Mouse (Mus musculus) layer of hippocampus, postnatal 14 days (tissue): Measurements from ENCODE around the gene Nav1. TPM values are rescaled to one million over a fixed set of nuclear protein-coding genes. Genes with fewer than 3 reads are reported as not detected.
A peak's percentile ranks its signal among the peaks of the same experiment; 100 is the strongest.

Experiments
- DNase-seq, 2 experiments: peaks; one replicate each; pipeline ENCODE4 v3.0.0; 2021 to 2022; ENCODE audit warnings: low spot score in 2 of 2, mixed read lengths in 1 of 2
- total RNA-seq, 2 experiments: library from RNA; stranded (reverse); gene quantifications; 2 replicates each; pipeline ENCODE4 v1.2.3; 2021

The Nav1 gene
- total RNA-seq, 2 experiments from 2014 or later, result 161 to 168 TPM

DNA sequence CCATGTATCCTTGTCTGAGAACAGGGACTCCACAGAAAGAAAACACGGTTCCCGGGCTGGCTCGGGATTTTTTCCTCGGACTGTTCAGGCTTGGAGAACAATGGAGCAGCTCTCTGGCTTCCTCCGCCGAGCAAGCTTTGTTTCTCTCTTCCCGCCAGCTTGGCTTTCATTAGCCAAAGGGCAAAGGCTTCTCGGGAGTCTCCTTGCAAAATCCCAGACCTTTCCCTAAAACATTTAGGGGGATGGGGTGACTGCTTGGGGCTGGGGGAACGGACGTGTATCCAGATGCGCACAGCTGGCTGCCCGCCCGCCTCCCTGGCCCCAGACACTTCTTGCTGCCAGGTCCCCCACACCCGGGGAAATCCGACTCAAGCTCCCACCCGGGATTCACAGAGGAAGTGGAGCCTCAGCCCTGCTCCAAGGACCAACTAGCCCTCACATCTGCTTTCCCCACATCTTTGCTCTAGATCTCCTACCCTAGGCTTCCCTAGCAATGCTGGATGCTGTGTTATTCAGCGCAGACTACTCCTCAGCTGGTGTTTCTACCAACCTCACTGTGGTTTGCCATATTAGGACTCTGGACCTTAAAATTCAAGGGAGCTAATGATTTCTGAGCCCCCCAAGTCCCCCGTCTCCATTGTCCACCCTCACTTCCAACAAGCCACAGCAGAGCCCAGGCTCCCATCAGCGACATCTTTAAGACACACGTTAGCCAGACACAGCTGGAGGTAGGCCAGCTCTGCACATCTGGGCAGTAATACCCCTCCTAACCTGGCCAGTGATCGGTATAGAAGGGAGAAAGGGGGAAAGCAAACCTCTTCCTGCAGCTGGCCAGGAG lies 23.2 kb downstream of the Nav1 start:
- no peak for DNase-seq

GRCm38 (mm10) chr1:135583081-135583677 lies 23.9 kb downstream of the Nav1 start:
- peak; percentile 71 to 79 for DNase-seq

DNA sequence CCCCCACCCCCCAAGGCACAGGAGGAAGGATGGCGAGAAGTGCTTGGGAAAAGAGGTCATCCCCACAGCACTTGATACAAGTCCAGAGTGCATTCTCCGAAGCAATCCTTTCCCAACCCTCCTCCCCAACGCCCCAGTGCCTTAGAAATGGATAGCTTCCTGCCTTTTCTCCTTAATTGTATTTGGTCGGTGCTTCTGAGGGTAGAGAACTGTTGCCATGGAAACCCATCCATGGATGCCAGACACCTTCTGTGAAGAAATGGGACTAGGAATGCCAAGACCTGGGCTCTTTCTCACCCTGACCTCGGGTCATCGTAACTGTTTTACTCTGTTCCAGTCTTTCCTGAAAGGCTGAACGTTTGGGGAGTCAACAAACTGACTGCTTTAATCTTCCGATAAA lies 26.1 kb downstream of the Nav1 start:
- no peak for DNase-seq

- DNase-seq, result no peak
Observed at GRCm38 (mm10) chr1:135579111-135579510, 28.0 kb downstream of the Nav1 start.

- DNase-seq, result no peak
Observed at GRCm38 (mm10) chr1:135577793-135578192, 29.3 kb downstream of the Nav1 start.

DNA sequence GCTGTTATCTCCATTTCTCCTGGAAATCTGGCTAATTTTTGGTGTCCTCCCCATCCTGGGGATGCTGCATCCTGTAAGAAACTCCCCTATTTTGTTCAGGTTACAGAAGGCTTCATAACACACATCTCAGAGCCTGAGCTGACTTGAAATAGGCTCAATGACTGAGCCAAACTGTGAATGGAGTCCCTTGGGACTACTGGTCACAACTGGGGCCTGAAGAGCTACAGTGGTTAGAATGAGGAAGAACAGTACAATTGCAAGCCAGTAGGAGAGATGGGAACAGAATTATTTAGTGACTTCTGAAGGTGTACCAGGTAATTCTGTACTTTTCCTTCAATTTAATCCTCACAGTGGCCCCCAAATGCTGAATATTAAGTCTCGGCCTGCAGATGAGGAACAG lies 31.7 kb downstream of the Nav1 start:
- DNase-seq, result no peak

DNA sequence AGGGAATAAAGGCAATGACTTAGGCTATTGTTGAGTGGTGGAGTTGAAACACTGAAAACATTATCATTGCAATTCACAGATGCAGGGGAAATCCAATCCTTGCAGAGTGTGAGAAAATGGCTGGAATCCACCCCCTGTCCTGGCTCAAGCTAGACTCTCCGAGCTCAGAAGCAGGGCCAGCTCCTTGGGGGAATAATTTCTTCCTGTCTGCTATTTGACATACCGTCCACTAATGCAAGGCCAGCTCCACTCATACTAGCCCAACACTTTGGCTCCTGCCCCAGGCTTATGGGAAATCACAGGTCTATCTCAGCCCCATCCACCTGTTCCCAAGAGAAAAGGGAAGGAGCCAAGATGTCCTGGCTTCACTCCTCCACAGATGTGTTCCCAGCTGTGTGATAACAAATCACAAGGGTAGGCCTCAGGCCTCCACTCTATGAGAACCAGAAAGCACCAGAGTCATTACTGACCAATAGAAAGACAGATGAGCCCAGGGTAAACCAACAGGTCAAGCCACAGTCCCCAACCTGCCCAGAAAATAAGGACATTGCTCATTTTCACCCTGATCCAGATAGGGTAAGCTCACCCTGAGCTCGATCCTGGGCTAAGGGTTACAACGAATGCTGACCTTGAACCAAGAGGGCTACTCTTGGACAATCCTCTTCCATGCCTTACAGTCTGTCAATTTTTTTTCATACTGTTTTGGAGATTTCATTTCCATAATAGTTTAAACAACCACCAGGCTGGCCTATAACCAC lies 32.5 kb downstream of the Nav1 start:
- no peak for DNase-seq

DNA sequence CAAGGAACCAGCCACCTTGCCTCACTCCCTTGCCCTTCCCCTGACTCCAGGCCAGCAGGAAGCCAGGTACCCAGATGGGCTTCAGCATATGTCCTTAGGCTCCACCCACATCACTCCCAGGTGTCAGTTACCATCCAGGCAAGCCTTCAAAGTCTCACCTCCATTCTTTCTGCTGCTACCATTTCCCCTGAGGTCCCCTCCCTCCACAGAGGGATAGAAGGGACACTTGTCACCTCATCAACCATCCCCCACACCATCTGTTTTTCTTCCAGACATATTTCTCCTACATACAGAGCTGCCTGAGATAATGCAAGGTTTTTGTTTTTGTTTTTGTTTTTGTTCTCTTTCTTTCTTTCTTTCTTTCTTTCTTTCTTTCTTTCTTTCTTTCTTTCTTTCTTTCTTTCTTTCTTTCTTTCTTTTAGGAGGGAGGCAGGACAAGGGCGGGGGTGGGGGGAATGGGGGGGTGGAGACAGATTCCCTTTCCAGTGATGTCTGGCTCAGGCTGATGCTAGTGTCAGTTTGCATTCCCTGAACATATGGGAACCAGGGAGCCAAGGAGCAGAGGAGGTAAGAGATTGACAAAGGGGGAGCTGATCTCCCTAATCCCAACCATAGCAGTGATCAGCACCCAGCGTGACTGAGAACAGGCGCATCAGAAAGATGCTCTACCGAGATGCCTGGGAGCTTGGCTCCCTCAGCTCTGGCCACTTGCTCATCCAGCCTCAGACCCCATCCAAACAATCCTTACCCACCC lies 34.8 kb downstream of the Nav1 start:
- no peak for DNase-seq

- DNase-seq, result no peak
Observed at GRCm38 (mm10) chr1:135568087-135568486, 39.0 kb downstream of the Nav1 start.

GRCm38 (mm10) chr1:135566611-135567010 lies 40.5 kb downstream of the Nav1 start:
- DNase-seq, result peak in 1 of 2 experiments; percentile 68

- DNase-seq, result no peak
Observed at GRCm38 (mm10) chr1:135565775-135566174, 41.3 kb downstream of the Nav1 start.

DNA sequence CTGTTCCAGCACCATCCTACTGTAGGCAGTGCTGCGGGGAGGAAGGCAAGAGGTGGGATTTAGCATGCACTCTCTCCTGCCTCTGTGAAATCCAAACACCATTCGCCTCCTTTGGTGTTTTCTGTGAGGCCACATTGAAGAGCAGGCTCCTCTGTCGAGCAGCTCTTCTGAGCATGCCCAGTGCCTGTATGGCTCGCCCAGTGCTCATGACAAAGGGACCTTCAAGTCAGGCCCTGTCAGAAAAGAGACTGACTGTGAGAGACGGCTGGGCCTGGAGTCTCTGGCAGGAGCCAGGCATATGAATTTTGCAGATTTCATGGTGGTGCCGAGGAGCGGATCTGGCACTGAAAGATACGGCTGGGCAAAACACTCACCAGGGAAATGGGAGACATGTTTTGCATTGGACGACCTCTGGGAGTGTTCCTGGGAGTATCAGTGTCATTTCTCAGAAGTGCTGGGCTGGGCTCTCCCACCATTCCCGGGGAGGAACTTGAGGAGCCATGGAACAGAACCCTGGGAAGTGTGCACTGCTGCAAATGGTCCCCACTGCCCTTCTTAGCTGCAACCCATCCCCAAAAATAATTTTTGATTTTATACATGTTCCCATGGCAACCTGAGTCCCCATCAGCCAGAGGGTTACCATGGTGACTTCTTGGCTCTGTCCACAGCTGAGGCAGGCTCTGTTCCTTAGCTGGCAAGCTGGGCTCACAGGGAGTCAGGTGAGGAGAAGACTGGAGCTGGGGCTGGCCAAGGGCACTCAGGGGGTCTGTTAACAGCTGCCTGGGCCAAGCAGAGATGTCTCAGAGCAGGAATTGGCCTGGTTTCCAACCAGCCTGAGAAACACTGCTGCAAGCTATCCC lies 42.2 kb downstream of the Nav1 start:
- DNase-seq, result peak; percentile 64 to 79

DNA sequence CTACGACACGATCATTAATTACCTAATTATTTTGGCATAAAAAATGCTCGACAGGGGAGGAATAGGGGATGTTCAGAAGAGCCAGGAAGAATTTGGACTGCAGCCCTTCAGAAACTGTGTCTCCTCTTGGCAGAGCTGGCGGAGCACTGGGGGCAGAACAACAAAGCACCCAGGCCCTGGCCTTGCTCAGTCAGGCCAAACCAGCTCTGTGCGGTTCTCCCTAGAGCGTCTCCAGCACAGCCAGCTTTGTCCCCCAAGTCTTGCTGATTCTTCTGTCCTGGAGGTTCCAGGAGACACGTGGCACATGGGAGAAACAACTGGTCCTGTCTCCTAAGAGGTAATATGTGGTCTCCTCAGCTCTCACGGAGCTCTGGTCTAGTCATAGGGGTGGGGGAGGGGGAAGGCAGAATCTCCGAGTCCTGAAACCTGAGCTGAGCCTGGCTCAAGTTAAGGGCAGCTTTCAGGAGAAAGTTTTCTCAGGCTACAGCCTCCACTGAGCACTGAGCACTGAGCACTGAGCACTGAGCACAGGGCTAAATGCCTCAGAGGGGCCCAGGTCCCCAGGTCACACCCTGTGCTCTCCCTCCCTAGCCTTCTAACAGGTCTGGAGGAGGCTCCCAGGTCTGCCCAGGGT lies 43.2 kb downstream of the Nav1 start:
- DNase-seq, result peak in 1 of 2 experiments; percentile 60

DNA sequence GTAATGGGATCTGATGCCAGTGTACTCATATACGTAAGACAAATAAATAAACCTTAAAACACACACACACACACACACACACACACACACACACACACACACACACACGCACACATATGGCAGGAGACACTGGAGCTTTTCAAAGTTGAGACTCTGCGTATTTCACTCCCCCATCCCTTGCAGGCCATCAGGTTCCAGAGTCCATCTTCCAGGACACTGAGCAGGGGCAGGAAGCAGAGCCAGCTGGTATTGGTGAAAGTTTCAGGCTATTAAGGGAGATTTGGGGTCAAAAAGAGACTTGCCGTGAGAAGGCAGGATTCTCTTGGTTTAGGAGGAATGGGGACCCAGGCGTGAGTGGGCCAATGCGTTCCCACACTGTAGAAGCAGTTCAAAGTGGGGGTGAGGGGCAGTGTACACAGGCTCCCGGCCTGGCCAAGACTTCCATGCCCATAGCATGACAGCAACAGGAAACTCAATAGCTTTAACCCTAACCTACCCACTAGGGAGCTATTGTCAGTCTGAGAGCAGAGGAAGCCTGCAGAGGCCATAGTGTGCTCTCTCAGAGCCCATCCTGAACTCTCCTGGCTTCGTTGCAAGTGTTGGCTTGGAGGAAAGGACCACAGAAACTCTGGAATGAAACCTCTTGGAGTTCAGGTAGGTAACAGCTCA lies 44.0 kb downstream of the Nav1 start:
- no peak for DNase-seq

DNA sequence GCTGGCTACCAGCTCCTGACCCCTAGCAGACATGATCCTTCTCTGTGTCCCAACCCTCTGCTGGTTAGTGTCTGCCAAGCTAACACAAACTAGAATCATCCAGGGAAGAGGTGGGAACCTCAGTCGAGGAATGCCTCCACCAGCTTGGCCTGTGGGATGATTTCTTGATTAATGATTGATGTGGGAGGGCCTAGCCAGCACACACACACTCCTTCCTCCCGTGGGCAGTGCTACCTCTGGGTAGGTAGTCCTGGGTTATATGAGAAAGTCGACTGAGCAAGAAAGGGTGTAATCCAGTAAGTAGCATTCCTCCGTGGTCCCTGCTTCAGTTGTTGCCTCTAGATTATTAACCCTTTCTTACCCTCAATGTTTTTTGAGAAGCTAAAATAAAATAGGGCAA lies 45.0 kb downstream of the Nav1 start:
- no peak for DNase-seq

DNA sequence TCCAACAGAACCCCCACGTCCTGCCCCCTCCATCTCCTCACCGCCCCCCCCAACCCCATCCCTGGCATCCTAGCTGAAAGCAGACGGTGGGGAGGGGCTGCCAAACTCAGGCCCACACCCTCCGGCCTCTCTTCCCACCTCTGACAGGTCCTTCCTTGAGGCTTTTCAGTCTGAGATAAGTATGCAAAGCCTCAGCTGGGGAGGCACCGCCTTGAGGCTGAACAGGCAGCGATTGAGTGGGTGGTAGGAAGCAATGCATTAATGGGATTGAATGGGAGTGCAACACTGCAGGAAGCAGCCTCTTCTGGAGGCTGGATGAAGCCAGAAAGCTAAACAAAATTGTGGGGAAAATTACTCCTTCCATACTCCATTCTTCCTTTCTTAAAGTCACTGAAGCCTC lies 45.8 kb downstream of the Nav1 start:
- no peak for DNase-seq

DNA sequence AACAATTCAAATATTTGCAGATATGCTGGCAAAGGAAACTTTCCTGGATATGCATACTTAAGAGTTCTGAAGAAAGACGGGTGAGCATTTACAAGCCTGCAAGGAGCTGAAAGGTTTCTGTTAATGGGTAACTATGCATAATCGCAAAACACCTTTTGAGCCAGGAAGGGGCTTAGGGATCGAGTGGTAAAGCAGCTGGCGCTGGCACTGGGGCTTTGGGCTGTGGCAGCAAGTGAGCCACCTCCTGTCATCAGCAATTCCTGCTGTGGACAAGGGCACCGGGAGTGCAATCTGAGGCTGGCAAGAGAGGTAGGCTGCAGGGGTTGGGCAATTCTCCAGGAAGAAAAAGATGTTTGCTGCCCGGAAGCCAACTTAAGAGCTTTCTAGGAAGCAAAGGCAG lies 49.1 kb downstream of the Nav1 start:
- DNase-seq, result no peak

- no peak for DNase-seq
Observed at GRCm38 (mm10) chr1:135555885-135556284, 51.2 kb downstream of the Nav1 start.

DNA sequence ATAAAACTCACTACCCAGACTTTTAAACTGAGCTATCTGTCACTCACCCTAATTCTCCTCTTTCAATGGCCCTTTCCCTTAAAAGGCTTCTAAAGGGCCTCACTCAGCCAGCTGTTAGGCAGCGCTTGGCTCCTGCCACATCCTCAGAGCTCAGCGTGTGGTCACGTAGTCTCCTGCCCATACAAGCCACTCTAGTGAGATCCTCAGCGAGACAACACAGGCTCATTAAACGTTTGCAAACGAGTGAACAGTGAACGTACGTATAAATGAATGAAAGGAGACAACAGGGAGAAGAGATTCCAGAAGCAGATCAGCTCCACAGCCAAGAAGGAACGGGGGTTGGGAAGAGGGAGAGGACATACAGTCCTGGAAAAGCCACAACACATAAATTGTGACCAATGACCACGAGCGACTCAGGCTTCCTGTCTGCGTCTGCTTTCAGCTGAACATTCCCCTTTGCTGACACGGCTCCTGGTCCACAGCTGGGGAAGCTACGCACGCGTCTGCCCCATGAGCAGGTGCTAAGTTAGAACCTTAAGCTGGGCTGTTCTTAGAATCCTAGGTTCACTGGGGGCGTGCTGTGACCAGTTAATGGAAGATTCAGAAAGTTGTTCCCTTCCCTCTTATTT lies 52.3 kb downstream of the Nav1 start:
- DNase-seq, result no peak
